Mouse (Mus musculus): ENCODE measurements around the gene Fry.

DNA sequence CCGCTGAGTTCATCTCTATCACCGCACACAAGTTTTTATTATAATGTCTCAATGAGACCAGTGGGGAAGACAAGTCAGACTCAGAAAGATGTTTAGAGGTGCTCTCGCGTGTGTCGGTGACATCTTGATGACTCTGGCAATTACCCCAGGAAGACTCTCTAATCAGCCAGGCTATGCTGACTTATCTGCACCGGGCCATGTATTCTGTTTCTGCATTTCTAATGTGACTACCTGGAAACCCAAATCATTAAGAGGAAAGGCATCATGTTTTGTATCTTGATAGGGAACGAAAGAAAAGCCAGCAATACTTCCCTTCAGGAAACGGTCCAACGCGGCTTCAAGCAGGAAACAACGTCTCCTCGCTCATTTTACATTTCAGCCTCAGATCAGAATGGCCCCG is 17.1 kb downstream of the Fry start:
- TF ChIP-seq MAX (IDR thresholded peaks at IDR 0.05; ENCODE audit: low read depth), result no peak
- TF ChIP-seq E2F4 (IDR thresholded peaks at IDR 0.05; ENCODE audit: insufficient read depth), result no peak
- no peak for TF ChIP-seq TCF12 (IDR thresholded peaks at IDR 0.05; ENCODE audit: insufficient read depth, poor library complexity, severe bottlenecking)
- no peak for TF ChIP-seq POLR2A (IDR thresholded peaks at IDR 0.05; ENCODE audit: insufficient read length, low read depth)
- no peak for TF ChIP-seq POLR2AphosphoS2 (IDR thresholded peaks at IDR 0.05; ENCODE audit: insufficient read length, low read depth)
